Mouse (Mus musculus) liver, embryonic 16.5 days (tissue): ENCODE results near the gene Eln. TPM values are rescaled to one million over a fixed set of nuclear protein-coding genes. Genes with fewer than 3 reads are reported as not detected.
A peak's percentile ranks its signal among the peaks of the same experiment; 100 is the strongest.

Experiments
- ATAC-seq: fragments of 200-750 bp; cut with Nextera tagmentation; 2 replicates; pipeline ENCODE4 v1.8.0; 2017; ENCODE audit warnings: low read depth, mild to moderate bottlenecking, moderate number of reproducible peaks, moderate library complexity
- H3K27ac ChIP-seq: fragments of 300-500 bp; sonication (generic); 2 replicates; pipeline ENCODE4 v1.5.1; 2014; ENCODE audit warnings: mild to moderate bottlenecking, low read length
- H3K27me3 ChIP-seq: fragments of 300-500 bp; sonication (generic); 2 replicates; pipeline ENCODE4 v1.6.1; 2014; ENCODE audit warnings: low read depth, low read length, mixed read lengths; ENCODE audit not compliant: control insufficient read depth, insufficient read depth
- H3K36me3 ChIP-seq: fragments of 300-500 bp; sonication (generic); 2 replicates; pipeline ENCODE4 v1.6.1; 2014; ENCODE audit warnings: mild to moderate bottlenecking; ENCODE audit not compliant: control insufficient read depth, insufficient read depth
- H3K4me1 ChIP-seq: fragments of 300-500 bp; sonication (generic); 2 replicates; pipeline ENCODE4 v1.6.1; 2014; ENCODE audit warnings: low read depth, low read length, mixed read lengths; ENCODE audit not compliant: control insufficient read depth
- H3K4me2 ChIP-seq: fragments of 300-500 bp; sonication (generic); 2 replicates; pipeline ENCODE4 v1.6.1; 2014; ENCODE audit warnings: low read depth, low read length, mixed read lengths
- H3K4me3 ChIP-seq: fragments of 300-500 bp; sonication (generic); 2 replicates; pipeline ENCODE4 v1.5.1; 2014; ENCODE audit warnings: low read depth, mild to moderate bottlenecking, low read length
- H3K9ac ChIP-seq: fragments of 300-500 bp; sonication (generic); 2 replicates; pipeline ENCODE4 v1.6.1; 2014; ENCODE audit warnings: low read depth, low read length
- H3K9me3 ChIP-seq: fragments of 300-500 bp; sonication (generic); replicated peaks from 2 replicates; pipeline ENCODE4 v1.6.1; 2016; ENCODE audit warnings: low read length; ENCODE audit not compliant: control insufficient read depth
- WGBS: fragments of 180-500 bp; shearing (Covaris S2); extraction: QIAGEN DNeasy Blood & Tissue Kit; methylation state at CpG from one replicate; pipeline ENCODE4 v1.1.7; 2014; ENCODE audit not compliant: insufficient replicate concordance; 5-methylcytosine and 5-hydroxymethylcytosine counted together
- polyA plus RNA-seq: library from polyadenylated mRNA; unstranded; fragments of >200 nt; fragmentation: Nextera tagmentation; extraction: Ambion mirVana; gene quantifications from 2 replicates; pipeline ENCODE4 v1.2.1, GENCODE M21; 2015

Eln gene
- polyA plus RNA-seq, 1 experiment from 2014 or later = 5.7 TPM

GRCm38 (mm10) chr5:134704157-134704556 lies 43.0 kb downstream of the Eln start:
- Histone ChIP-seq H3K27me3 (no peaks in the 10 kb centered on the region), H3K36me3 (no peaks in the 10 kb centered on the region), H3K4me1 (no peaks in the 10 kb centered on the region), H3K9me3 (no peaks in the 10 kb centered on the region), H3K4me2 (no peak overlapping the region), H3K9ac (no peak overlapping the region), H3K4me3 (no peak overlapping the region), H3K27ac (no peak overlapping the region)
- ATAC-seq = peak; percentile 37; the same call in 1 of the 2 replicates

- WGBS = 54% methylated on average over 2 of the region's 2 CpGs
- H3K27ac ChIP-seq = no peak overlapping the region
- no peaks in the 10 kb centered on the region for H3K4me1 ChIP-seq
- H3K4me2 ChIP-seq = no peak overlapping the region
- H3K36me3 ChIP-seq = no peaks in the 10 kb centered on the region
- no peak overlapping the region for H3K4me3 ChIP-seq
- H3K27me3 ChIP-seq = no peaks in the 10 kb centered on the region
- H3K9ac ChIP-seq = no peak overlapping the region
- no peaks in the 10 kb centered on the region for H3K9me3 ChIP-seq
- no peak for ATAC-seq
These were observed 51.6 kb downstream of the Eln start for GRCm38 (mm10) chr5:134695539-134695938.

- Histone ChIP-seq H3K4me2 (no peak overlapping the region), H3K4me1 (no peaks in the 10 kb centered on the region), H3K9me3 (no peaks in the 10 kb centered on the region), H3K9ac (no peak overlapping the region), H3K36me3 (no peaks in the 10 kb centered on the region), H3K27me3 (no peaks in the 10 kb centered on the region), H3K4me3 (no peak overlapping the region), H3K27ac (no peak overlapping the region)
- no peak for ATAC-seq
- WGBS = 17% methylated on average over 2 of the region's 2 CpGs
These were observed 52.0 kb downstream of the Eln start for GRCm38 (mm10) chr5:134695082-134695481.

- no peaks in the 10 kb centered on the region for H3K9me3 ChIP-seq
- H3K27ac ChIP-seq = no peak overlapping the region
- no peak overlapping the region for H3K4me3 ChIP-seq
- H3K36me3 ChIP-seq = no peaks in the 10 kb centered on the region
- peaks cover 11% of the 10 kb centered on the region for H3K4me1 ChIP-seq
- H3K4me2 ChIP-seq = no peak overlapping the region
- no peak for ATAC-seq
- no peak overlapping the region for H3K9ac ChIP-seq
- 57% methylated on average over 1 of the region's 1 CpGs for WGBS
- H3K27me3 ChIP-seq = no peaks in the 10 kb centered on the region; the same call in 1 of the 2 replicates
These were observed 54.4 kb downstream of the Eln start for GRCm38 (mm10) chr5:134692704-134693103.

GRCm38 (mm10) chr5:134688718-134689284 lies 58.3 kb downstream of the Eln start:
- no peaks in the 10 kb centered on the region for H3K36me3 ChIP-seq
- peak overlapping the region; percentile 70 for H3K4me3 ChIP-seq
- H3K9ac ChIP-seq = peak overlapping the region; percentile 54
- peak; percentile 94 for ATAC-seq
- peak overlapping the region; percentile 78 for H3K27ac ChIP-seq
- peaks cover 8% of the 10 kb centered on the region for H3K27me3 ChIP-seq
- peak overlapping the region; percentile 97 for H3K4me2 ChIP-seq
- H3K9me3 ChIP-seq = no peaks in the 10 kb centered on the region
- peaks cover 11% of the 10 kb centered on the region for H3K4me1 ChIP-seq
- WGBS = under 1% methylated on average over 38 of the region's 38 CpGs

- peak within 1 kb of the TSS; percentile 70 for H3K4me3 ChIP-seq
- H3K4me1 ChIP-seq = peaks cover 11% of the 10 kb centered on the region
- H3K36me3 ChIP-seq = no peaks in the 10 kb centered on the region
- H3K9me3 ChIP-seq = no peaks in the 10 kb centered on the region
- peaks cover 8% of the 10 kb centered on the region for H3K27me3 ChIP-seq
- H3K9ac ChIP-seq = peak within 1 kb of the TSS; percentile 72
- peak within 1 kb of the TSS; percentile 97 for H3K4me2 ChIP-seq
- ATAC-seq = no peak
- under 1% methylated on average over 68 of the region's 69 CpGs for WGBS
- peak within 1 kb of the TSS; percentile 78 for H3K27ac ChIP-seq
These were observed 58.9 kb downstream of the Eln start, which contains the start of gene Limk1 for GRCm38 (mm10) chr5:134688086-134688717. TSS of gene Limk1 (minus strand) at chr5:134688598.

GRCm38 (mm10) chr5:134687187-134687586 lies 59.9 kb downstream of the Eln start:
- Histone ChIP-seq H3K4me2 (no peak overlapping the region), H3K4me3 (no peak overlapping the region), H3K9me3 (no peaks in the 10 kb centered on the region), H3K27me3 (peaks cover 8% of the 10 kb centered on the region), H3K4me1 (peaks cover 11% of the 10 kb centered on the region), H3K9ac (no peak overlapping the region), H3K36me3 (no peaks in the 10 kb centered on the region), H3K27ac (no peak overlapping the region)
- 64% methylated on average over 1 of the region's 1 CpGs for WGBS
- ATAC-seq = no peak

- H3K4me1 ChIP-seq = peaks cover 11% of the 10 kb centered on the region
- H3K27ac ChIP-seq = no peak overlapping the region
- 73% methylated on average over 6 of the region's 6 CpGs for WGBS
- no peaks in the 10 kb centered on the region for H3K36me3 ChIP-seq
- no peak for ATAC-seq
- H3K4me2 ChIP-seq = no peak overlapping the region
- no peak overlapping the region for H3K4me3 ChIP-seq
- no peak overlapping the region for H3K9ac ChIP-seq
- H3K9me3 ChIP-seq = no peaks in the 10 kb centered on the region
- peaks cover 8% of the 10 kb centered on the region for H3K27me3 ChIP-seq
These were observed 60.6 kb downstream of the Eln start for GRCm38 (mm10) chr5:134686541-134686940.

- Histone ChIP-seq H3K27ac (no peak overlapping the region), H3K4me1 (peaks cover 10% of the 10 kb centered on the region), H3K36me3 (no peaks in the 10 kb centered on the region), H3K9ac (no peak overlapping the region), H3K4me2 (no peak overlapping the region), H3K9me3 (no peaks in the 10 kb centered on the region), H3K4me3 (no peak overlapping the region), H3K27me3 (peaks cover 8% of the 10 kb centered on the region)
- ATAC-seq = no peak
- 63% methylated on average over 2 of the region's 2 CpGs for WGBS
These were observed 62.7 kb downstream of the Eln start for GRCm38 (mm10) chr5:134684398-134684797.
